20 mouse cellular contexts compared by ENCODE assay signal in genomic region chr7:29491471-29491755, GRCm38 (mm10). TPM values are rescaled to one million over a fixed set of nuclear protein-coding genes. Genes with fewer than 3 reads are reported as not detected.
DNase-seq lines count a peak whose midpoint lies in the region; ATAC-seq and TF ChIP-seq lines count a peak whose summit lies in the region.
"Had no signal": no experiment of that assay in that cellular context is flagged by ENCODE, and none has a peak within 500 bp of the region (broad histone marks: within the 10 kb centered on the region; RNA-seq: fewer than 3 reads in every experiment).

No protein-coding gene starts in this region.

- no peak for ATAC-seq in lung, postnatal 0 days
- peak; percentile 8; the same call in 1 of the 2 replicates for ATAC-seq in granulocyte monocyte progenitor cell, adult 5-6 weeks (replicated peaks; ENCODE audit: poor library complexity, severe bottlenecking)
- no peak for ATAC-seq in liver, embryonic 11.5 days (replicated peaks; ENCODE audit: low FRiP score)
- ATAC-seq: activated CD4-positive, CD25-positive, alpha-beta regulatory T cell, adult 4 months had no signal

- no peak for TF ChIP-seq CTCF in lung, postnatal 0 days (IDR thresholded peaks at IDR 0.05)
- TF ChIP-seq CTCF in small intestine, adult 2 months (IDR thresholded peaks at IDR 0.05; ENCODE audit: extremely low read depth, insufficient read length, insufficient replicate concordance, low read depth, low read length) = no peak

- no peaks in the 10 kb centered on the region for H3K27me3 ChIP-seq in lung, postnatal 0 days (replicated peaks; ENCODE audit: insufficient read depth, low read length)
- no peaks in the 10 kb centered on the region for H3K27me3 ChIP-seq in small intestine, adult 2 months (ENCODE audit: control insufficient read depth, insufficient read depth, low read length)
- no peaks in the 10 kb centered on the region for H3K27me3 ChIP-seq in liver, embryonic 11.5 days (replicated peaks; ENCODE audit: control insufficient read depth, insufficient read depth, low read length)
- H3K27me3 ChIP-seq in hindbrain, embryonic 10.5 days (ENCODE audit: insufficient read depth, poor library complexity, severe bottlenecking) = peaks cover 69% of the 10 kb centered on the region
- H3K27me3 ChIP-seq: embryonic facial prominence, embryonic 15.5 days; hindbrain, embryonic 15.5 days; limb, embryonic 12.5 days; liver, embryonic 13.5 days had no signal

- no peak overlapping the region for H3K9ac ChIP-seq in lung, postnatal 0 days (replicated peaks; ENCODE audit: low read depth)
- H3K9ac ChIP-seq in liver, embryonic 11.5 days (ENCODE audit: low read depth, low read length) = no peak overlapping the region
- H3K9ac ChIP-seq: embryonic facial prominence, embryonic 15.5 days; hindbrain, embryonic 15.5 days; limb, embryonic 12.5 days; liver, embryonic 13.5 days; lung, embryonic 14.5 days had no signal

- H3K4me2 ChIP-seq in lung, postnatal 0 days (replicated peaks; ENCODE audit: low read depth, low read length) = no peak overlapping the region
- no peak overlapping the region for H3K4me2 ChIP-seq in liver, embryonic 11.5 days
- H3K4me2 ChIP-seq: embryonic facial prominence, embryonic 15.5 days; hindbrain, embryonic 15.5 days; limb, embryonic 12.5 days; liver, embryonic 13.5 days; lung, embryonic 14.5 days had no signal

- H3K36me3 ChIP-seq in lung, postnatal 0 days (ENCODE audit: insufficient read depth, low read length) = no peaks in the 10 kb centered on the region
- H3K36me3 ChIP-seq in small intestine, adult 2 months (ENCODE audit: control insufficient read depth, insufficient read depth, low read length) = 0 out of 2 replicates have a peak, but pooled peaks cover 1% of the 10 kb centered on the region
- no peaks in the 10 kb centered on the region for H3K36me3 ChIP-seq in liver, embryonic 11.5 days (ENCODE audit: control insufficient read depth, insufficient read depth, low read length)
- no peaks in the 10 kb centered on the region for H3K36me3 ChIP-seq in hindbrain, embryonic 10.5 days
- H3K36me3 ChIP-seq: embryonic facial prominence, embryonic 15.5 days; heart, embryonic 10.5 days; hindbrain, embryonic 15.5 days; liver, embryonic 13.5 days had no signal

- no peak overlapping the region for H3K4me3 ChIP-seq in lung, postnatal 0 days (ENCODE audit: low read depth, low read length)
- no peak overlapping the region for H3K4me3 ChIP-seq in small intestine, adult 2 months (ENCODE audit: low read depth, low read length)
- no peak overlapping the region for H3K4me3 ChIP-seq in liver, embryonic 11.5 days (ENCODE audit: low read depth, low read length)
- H3K4me3 ChIP-seq in hindbrain, embryonic 10.5 days = no peak overlapping the region
- H3K4me3 ChIP-seq: embryonic facial prominence, embryonic 15.5 days; forebrain, embryonic 10.5 days; heart, embryonic 10.5 days; hindbrain, embryonic 15.5 days; limb, embryonic 12.5 days; liver, embryonic 13.5 days; midbrain, embryonic 10.5 days had no signal

- no peaks in the 10 kb centered on the region for H3K9me3 ChIP-seq in lung, postnatal 0 days (ENCODE audit: low read length)
- H3K9me3 ChIP-seq in liver, embryonic 11.5 days (ENCODE audit: control insufficient read depth, low read length) = no peaks in the 10 kb centered on the region
- no peaks in the 10 kb centered on the region for H3K9me3 ChIP-seq in hindbrain, embryonic 10.5 days
- H3K9me3 ChIP-seq: embryonic facial prominence, embryonic 15.5 days; forebrain, embryonic 10.5 days; heart, embryonic 10.5 days; hindbrain, embryonic 15.5 days; limb, embryonic 12.5 days; liver, embryonic 13.5 days had no signal

- TF ChIP-seq POLR2A in small intestine, adult 2 months (IDR thresholded peaks at IDR 0.05; ENCODE audit: low read depth, low read length) = no peak

- no peak for DNase-seq in lung, postnatal 0 days (ENCODE audit: low spot score)
- no peak for DNase-seq in lung, postnatal 14 days
- DNase-seq in liver, embryonic 11.5 days (ENCODE audit: low spot score) = no peak
- DNase-seq in left cerebral cortex, adult 11 months (ENCODE audit: low spot score) = no peak
- DNase-seq in hindbrain, embryonic 10.5 days (ENCODE audit: low spot score) = no peak
- DNase-seq: kidney, adult 11 months; liver, embryonic 13.5 days; lung, embryonic 14.5 days; right cerebral cortex, postnatal 14 days; thymus, postnatal 36 days had no signal

- no peak for TF ChIP-seq EP300 in lung, postnatal 0 days (IDR thresholded peaks at IDR 0.05)

- WGBS in lung, postnatal 0 days = 49% methylated on average over 3 of the region's 3 CpGs
- WGBS in small intestine, adult 2 months = 31% methylated on average over 3 of the region's 3 CpGs
- 60% methylated on average over 3 of the region's 3 CpGs for WGBS in liver, embryonic 11.5 days
- WGBS in hindbrain, embryonic 10.5 days = 64% methylated on average over 3 of the region's 3 CpGs

- peaks cover 4% of the 10 kb centered on the region; the same call in 1 of the 2 replicates for H3K4me1 ChIP-seq in lung, postnatal 0 days (ENCODE audit: insufficient read depth, low read depth, low read length)
- peaks cover 41% of the 10 kb centered on the region; the same call in 1 of the 2 replicates for H3K4me1 ChIP-seq in small intestine, adult 2 months (ENCODE audit: control insufficient read depth, insufficient read depth, insufficient read length, low read length)
- peaks cover 9% of the 10 kb centered on the region for H3K4me1 ChIP-seq in liver, embryonic 11.5 days (replicated peaks; ENCODE audit: control insufficient read depth, insufficient read depth, low read length)
- H3K4me1 ChIP-seq in hindbrain, embryonic 10.5 days (replicated peaks) = peaks cover 54% of the 10 kb centered on the region

- peak overlapping the region; percentile 71; the same call in 1 of the 2 replicates for H3K27ac ChIP-seq in lung, postnatal 0 days (ENCODE audit: low read length)
- H3K27ac ChIP-seq in small intestine, adult 2 months (ENCODE audit: insufficient read depth, low read depth, low read length) = peak overlapping the region; percentile 58
- H3K27ac ChIP-seq in liver, embryonic 11.5 days (ENCODE audit: low read depth, low read length) = no peak overlapping the region
- H3K27ac ChIP-seq in hindbrain, embryonic 10.5 days = no peak overlapping the region
- H3K27ac ChIP-seq: heart, embryonic 10.5 days; hindbrain, embryonic 15.5 days; kidney, postnatal 0 days; limb, embryonic 12.5 days; liver, embryonic 13.5 days; midbrain, embryonic 10.5 days had no signal

RNA-seq across cellular contexts. Expression of gene Sipa1l3, which starts 27.0 kb away (rescaled TPM):
- 17.7 and 18.5 TPM in 2 replicates for polyA plus RNA-seq in lung, postnatal 0 days (2015; fragmentation: Nextera tagmentation; extraction: Ambion mirVana)
- total RNA-seq in granulocyte monocyte progenitor cell, adult 5-6 weeks (2014; fragmentation: Nextera tagmentation) = 39.4 and 43.1 TPM in 2 replicates
- total RNA-seq in granulocyte monocyte progenitor cell, adult 5-6 weeks (2017) = 5.8 and 6.2 TPM in 2 replicates
- polyA plus RNA-seq in small intestine, adult 2 months (2012; rRNA removed) = 79.0 and 192 TPM in 2 replicates
- polyA plus RNA-seq in liver, embryonic 11.5 days (2014; fragmentation: Nextera tagmentation; extraction: Ambion mirVana) = 9.0 and 10.1 TPM in 2 replicates
- 8.1 and 9.7 TPM in 2 replicates for polyA plus RNA-seq in hindbrain, embryonic 10.5 days (2016; fragmentation: Nextera tagmentation; extraction: Ambion mirVana)

Comparison
In these comparisons a context has a peak if more than half of its experiments do, and no peak if none do; other contexts are left out.
1. H3K27ac ChIP-seq: peak in lung, postnatal 0 days (single experiment) and small intestine, adult 2 months (single experiment); none in liver, embryonic 11.5 days (single experiment) and hindbrain, embryonic 10.5 days (single experiment).